8 mouse cellular contexts compared by ENCODE assay signal in the genomic region with DNA sequence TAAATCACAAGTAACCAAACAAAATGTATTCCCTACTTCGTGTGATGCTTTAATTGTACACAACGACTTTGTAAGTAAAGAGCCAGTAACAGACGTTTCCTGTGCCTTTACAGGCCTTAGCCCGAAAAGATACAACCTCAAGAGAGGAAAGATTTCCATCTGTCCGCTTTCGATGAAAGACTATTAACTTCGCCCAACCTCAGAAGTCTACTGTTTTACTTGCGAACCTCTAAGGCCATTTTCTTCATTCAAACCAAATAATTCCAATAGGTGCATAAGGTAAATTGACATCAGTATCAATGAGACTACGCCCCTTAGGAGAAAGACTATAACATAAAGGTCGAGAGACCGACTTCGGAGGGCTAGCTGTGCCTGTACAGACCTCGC. TPM values are rescaled to one million over a fixed set of nuclear protein-coding genes. Genes with fewer than 3 reads are reported as not detected.
A peak's percentile ranks its signal among the peaks of the same experiment; 100 is the strongest.
DNase-seq lines count a peak whose midpoint lies in the region; ATAC-seq and TF ChIP-seq lines count a peak whose summit lies in the region.

No protein-coding gene starts in this region.

- H3K9ac ChIP-seq in forebrain, embryonic 16.5 days (replicated peaks; ENCODE audit: low read depth, low read length), result peak overlapping the region; percentile 95

- peak overlapping the region; percentile 90 for H3K4me2 ChIP-seq in forebrain, embryonic 16.5 days (ENCODE audit: low read length)

- TF ChIP-seq POLR2A in kidney, adult 2 months (IDR thresholded peaks at IDR 0.05; ENCODE audit: low read depth, low read length), result no peak

- intact Hi-C loops in left cerebral cortex, postnatal 10 days (cut with DNase I), result no loop called here

- peaks cover 4% of the 10 kb centered on the region; the same call in 1 of the 2 replicates for H3K4me1 ChIP-seq in kidney, adult 2 months (ENCODE audit: control insufficient read depth, insufficient read depth, low read length)
- H3K4me1 ChIP-seq in G1E (ENCODE audit: insufficient read depth, low read depth, low read length), result peaks cover 45% of the 10 kb centered on the region
- peaks cover 35% of the 10 kb centered on the region for H3K4me1 ChIP-seq in forebrain, embryonic 16.5 days (replicated peaks; ENCODE audit: control insufficient read depth, insufficient read depth, low read length)
- peaks cover 41% of the 10 kb centered on the region for H3K4me1 ChIP-seq in midbrain, embryonic 10.5 days

- no peaks in the 10 kb centered on the region for H3K9me3 ChIP-seq in G1E (replicated peaks)
- H3K9me3 ChIP-seq in forebrain, embryonic 16.5 days (ENCODE audit: control insufficient read depth, low read length), result no peaks in the 10 kb centered on the region
- no peaks in the 10 kb centered on the region for H3K9me3 ChIP-seq in midbrain, embryonic 10.5 days (replicated peaks)

- WGBS in kidney, adult 2 months, result 3% methylated on average over 13 of the region's 13 CpGs
- 3% methylated on average over 13 of the region's 13 CpGs for WGBS in forebrain, embryonic 16.5 days
- 8% methylated on average over 13 of the region's 13 CpGs for WGBS in midbrain, embryonic 10.5 days

- no peaks in the 10 kb centered on the region for H3K27me3 ChIP-seq in kidney, adult 2 months (replicated peaks; ENCODE audit: control insufficient read depth, insufficient read depth, low read length)
- no peaks in the 10 kb centered on the region for H3K27me3 ChIP-seq in G1E (ENCODE audit: insufficient read depth, low read length)
- H3K27me3 ChIP-seq in forebrain, embryonic 16.5 days (replicated peaks; ENCODE audit: control insufficient read depth, insufficient read depth, low read length), result no peaks in the 10 kb centered on the region
- no peaks in the 10 kb centered on the region for H3K27me3 ChIP-seq in midbrain, embryonic 10.5 days (ENCODE audit: low read depth, poor library complexity, severe bottlenecking)

- no peak for ATAC-seq in G1E (ENCODE audit: extremely low read depth, insufficient number of reproducible peaks, low FRiP score, poor library complexity, severe bottlenecking)
- no peak for ATAC-seq in forebrain, embryonic 16.5 days

- H3K27ac ChIP-seq in kidney, adult 2 months (ENCODE audit: insufficient read depth, low read depth, low read length), result no peak overlapping the region; the same call in 1 of the 2 replicates
- peak overlapping the region; percentile 94 for H3K27ac ChIP-seq in forebrain, embryonic 16.5 days (ENCODE audit: low read length)
- peak overlapping the region; percentile 99 for H3K27ac ChIP-seq in midbrain, embryonic 10.5 days (replicated peaks)

- no peak for TF ChIP-seq CTCF in kidney, adult 2 months (conservative IDR thresholded peaks at IDR 0.05; ENCODE audit: insufficient read depth, insufficient read length, low read depth, low read length)
- TF ChIP-seq CTCF in G1E (IDR thresholded peaks at IDR 0.05; ENCODE audit: low read depth, low read length), result no peak

- peaks cover 1% of the 10 kb centered on the region for H3K36me3 ChIP-seq in kidney, adult 2 months (ENCODE audit: control insufficient read depth, insufficient read depth, low read length)
- H3K36me3 ChIP-seq in G1E (replicated peaks), result peaks cover 36% of the 10 kb centered on the region
- peaks cover 9% of the 10 kb centered on the region for H3K36me3 ChIP-seq in forebrain, embryonic 16.5 days (ENCODE audit: control insufficient read depth, insufficient read depth)
- H3K36me3 ChIP-seq in midbrain, embryonic 10.5 days, result peaks cover 26% of the 10 kb centered on the region

- no peak for DNase-seq in kidney, adult 2 months
- no peak for DNase-seq in kidney, postnatal 14 days
- no peak for DNase-seq in G1E (ENCODE audit: low spot score)
- DNase-seq in midbrain, embryonic 10.5 days (ENCODE audit: low spot score), result no peak
- no peak for DNase-seq in left cerebral cortex, postnatal 10 days (ENCODE audit: extremely low spot score in 1 of 2, low spot score in 2 of 2)
- DNase-seq in cerebellum, adult 8-10 months, result no peak
- DNase-seq in left cerebral cortex, adult 9 months (ENCODE audit: low spot score in 2 of 2), result no peak

- peak overlapping the region; percentile 77 for H3K4me3 ChIP-seq in kidney, adult 2 months (ENCODE audit: insufficient read depth, low read depth, low read length)
- peak overlapping the region; percentile 100 for H3K4me3 ChIP-seq in G1E (ENCODE audit: low read depth, low read length)
- H3K4me3 ChIP-seq in forebrain, embryonic 16.5 days (replicated peaks; ENCODE audit: low read length), result peak overlapping the region; percentile 76
- peak overlapping the region; percentile 93 for H3K4me3 ChIP-seq in midbrain, embryonic 10.5 days

RNA-seq across cellular contexts. Expression of a gene that starts 0.7 kb away (rescaled TPM):
- 18.7 and 33.7 TPM in 2 replicates for polyA plus RNA-seq in kidney, adult 2 months (2012; rRNA removed)
- total RNA-seq in G1E (2014; fragmentation: Nextera tagmentation) (170 and 206 TPM in 2 replicates), G1E (2017) (268 and 329 TPM in 2 replicates)
- 15.5 and 18.5 TPM in 2 replicates for polyA plus RNA-seq in G1E (2012)
- polyA plus RNA-seq in forebrain, embryonic 16.5 days (2015; fragmentation: Nextera tagmentation; extraction: Ambion mirVana), result 205 and 222 TPM in 2 replicates
- 153 and 183 TPM in 2 replicates for polyA plus RNA-seq in midbrain, embryonic 10.5 days (2016; fragmentation: Nextera tagmentation; extraction: Ambion mirVana)
- total RNA-seq in left cerebral cortex, postnatal 10 days (2021), result 100 to 1,000 TPM; 314 to 328 TPM
